Mouse (Mus musculus): ENCODE measurements around the gene Slc19a3. TPM values are rescaled to one million over a fixed set of nuclear protein-coding genes. Genes with fewer than 3 reads are reported as not detected.

The Slc19a3 gene
- polyA plus RNA-seq, 2 experiments, result 0.04 TPM; not detected in 1

DNA sequence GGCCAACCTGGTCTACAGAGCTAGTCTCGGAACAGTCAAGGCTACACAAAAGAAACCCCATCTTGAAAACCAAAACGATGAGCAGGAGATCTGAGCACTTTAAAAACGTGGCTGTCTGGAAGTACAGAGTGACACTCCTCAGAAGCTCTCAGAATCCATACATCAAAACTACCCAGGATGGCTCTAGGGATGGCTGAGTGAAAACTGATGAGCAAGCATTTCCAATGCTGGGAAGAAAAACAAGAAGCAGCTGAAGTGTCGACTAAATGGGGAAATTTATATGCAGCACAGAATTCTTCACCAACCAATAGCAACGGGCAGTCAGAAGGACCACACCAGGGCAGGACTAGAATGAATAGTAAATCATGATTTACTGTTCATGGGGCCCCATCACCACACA, 3.7 kb downstream of the Slc19a3 start:
- H3K9me3 ChIP-seq (ENCODE audit: control insufficient read depth, low read length), result no peaks in the 10 kb centered on the region
- DNase-seq (ENCODE audit: low read depth in 3 of 3, low spot score in 3 of 3), result no peak
- no peak overlapping the region for H3K4me2 ChIP-seq (ENCODE audit: low read depth)
- no peak overlapping the region for H3K27ac ChIP-seq
- no peaks in the 10 kb centered on the region; the same call in 1 of the 2 replicates for H3K27me3 ChIP-seq (ENCODE audit: control insufficient read depth, insufficient read depth, low read length)
- H3K36me3 ChIP-seq (replicated peaks; ENCODE audit: control insufficient read depth, insufficient read depth, low read depth), result no peaks in the 10 kb centered on the region
- ATAC-seq (ENCODE audit: insufficient read depth), result no peak
- H3K4me3 ChIP-seq (ENCODE audit: insufficient read depth in 1 of 2, low read depth in 2 of 2, low read length in 2 of 2), result no peak overlapping the region
- TF ChIP-seq CTCF (IDR thresholded peaks at IDR 0.05; ENCODE audit: low read depth) (no peak), EP300 (IDR thresholded peaks at IDR 0.05; ENCODE audit: low read depth) (no peak)
- 42% methylated on average over 5 of the region's 5 CpGs for WGBS (ENCODE audit: insufficient replicate concordance)
- H3K4me1 ChIP-seq (replicated peaks; ENCODE audit: control insufficient read depth in 2 of 2, insufficient read depth in 2 of 2, low read length in 1 of 2), result no peaks in the 10 kb centered on the region
- H3K9ac ChIP-seq (replicated peaks), result no peak overlapping the region

DNA sequence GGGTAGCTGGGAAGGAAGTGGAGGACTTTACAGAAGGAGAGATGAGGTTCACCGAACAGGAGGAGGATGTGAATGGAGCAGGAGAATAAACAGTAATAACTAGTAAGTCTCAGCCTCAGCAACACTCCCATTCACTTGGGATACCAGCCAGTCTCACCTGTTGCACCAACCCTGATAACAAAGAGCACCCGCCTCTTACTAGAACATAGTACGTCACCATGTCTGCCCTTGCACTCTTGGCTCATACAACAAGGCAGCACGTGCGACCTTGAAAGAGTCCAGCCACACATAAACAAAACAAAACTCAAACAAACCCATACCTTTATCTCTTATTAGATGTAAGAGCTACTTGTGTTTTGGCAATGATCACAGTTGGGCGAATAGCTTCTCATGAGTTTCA, 5.7 kb downstream of the Slc19a3 start:
- TF ChIP-seq EP300 (IDR thresholded peaks at IDR 0.05; ENCODE audit: low read depth), result no peak
- no peak for TF ChIP-seq CTCF (IDR thresholded peaks at IDR 0.05; ENCODE audit: low read depth)
- no peak overlapping the region for H3K27ac ChIP-seq
- DNase-seq (ENCODE audit: low read depth in 3 of 3, low spot score in 3 of 3), result no peak
- no peaks in the 10 kb centered on the region for H3K9me3 ChIP-seq (ENCODE audit: control insufficient read depth, low read length)
- no peaks in the 10 kb centered on the region for H3K27me3 ChIP-seq (ENCODE audit: control insufficient read depth, insufficient read depth, low read length)
- 67% methylated on average over 6 of the region's 6 CpGs for WGBS (ENCODE audit: insufficient replicate concordance)
- no peak overlapping the region for H3K4me2 ChIP-seq (ENCODE audit: low read depth)
- no peaks in the 10 kb centered on the region for H3K4me1 ChIP-seq (replicated peaks; ENCODE audit: control insufficient read depth in 2 of 2, insufficient read depth in 2 of 2, low read length in 1 of 2)
- H3K9ac ChIP-seq (replicated peaks), result no peak overlapping the region
- no peak for ATAC-seq (ENCODE audit: insufficient read depth)
- H3K4me3 ChIP-seq (ENCODE audit: insufficient read depth in 1 of 2, low read depth in 2 of 2, low read length in 2 of 2), result no peak overlapping the region
- no peaks in the 10 kb centered on the region for H3K36me3 ChIP-seq (replicated peaks; ENCODE audit: control insufficient read depth, insufficient read depth, low read depth)

DNA sequence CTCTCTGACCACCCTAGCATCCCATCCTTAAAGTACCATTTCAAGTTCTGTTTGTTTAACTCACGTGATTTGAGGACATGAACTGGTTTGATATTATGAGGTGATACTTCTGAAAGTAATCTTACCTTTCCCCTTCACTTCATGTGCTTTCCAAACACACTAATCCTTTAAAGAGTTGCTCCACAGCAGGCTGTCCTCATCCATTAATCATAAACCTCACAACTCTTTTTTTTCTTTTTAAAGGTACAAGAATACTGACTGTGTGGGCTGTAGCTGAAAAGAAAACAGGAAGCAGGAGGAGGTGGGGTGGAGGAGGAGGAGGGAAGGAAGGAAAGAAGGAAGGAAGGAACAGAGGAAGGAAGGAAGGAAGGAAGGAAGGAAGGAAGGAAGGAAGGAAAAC, 6.3 kb downstream of the Slc19a3 start:
- no peak for TF ChIP-seq EP300 (IDR thresholded peaks at IDR 0.05; ENCODE audit: low read depth)
- TF ChIP-seq CTCF (IDR thresholded peaks at IDR 0.05; ENCODE audit: low read depth), result no peak
- Histone ChIP-seq H3K4me1 (replicated peaks; ENCODE audit: control insufficient read depth in 2 of 2, insufficient read depth in 2 of 2, low read length in 1 of 2) (no peaks in the 10 kb centered on the region), H3K4me2 (ENCODE audit: low read depth) (no peak overlapping the region), H3K36me3 (replicated peaks; ENCODE audit: control insufficient read depth, insufficient read depth, low read depth) (no peaks in the 10 kb centered on the region), H3K27ac (no peak overlapping the region), H3K27me3 (ENCODE audit: control insufficient read depth, insufficient read depth, low read length) (no peaks in the 10 kb centered on the region), H3K9me3 (ENCODE audit: control insufficient read depth, low read length) (no peaks in the 10 kb centered on the region), H3K4me3 (ENCODE audit: insufficient read depth in 1 of 2, low read depth in 2 of 2, low read length in 2 of 2) (no peak overlapping the region), H3K9ac (replicated peaks) (no peak overlapping the region)
- DNase-seq (ENCODE audit: low read depth in 3 of 3, low spot score in 3 of 3) (no peak), ATAC-seq (ENCODE audit: insufficient read depth) (no peak)
- 24% methylated on average over 1 of the region's 1 CpGs for WGBS (ENCODE audit: insufficient replicate concordance)

DNA sequence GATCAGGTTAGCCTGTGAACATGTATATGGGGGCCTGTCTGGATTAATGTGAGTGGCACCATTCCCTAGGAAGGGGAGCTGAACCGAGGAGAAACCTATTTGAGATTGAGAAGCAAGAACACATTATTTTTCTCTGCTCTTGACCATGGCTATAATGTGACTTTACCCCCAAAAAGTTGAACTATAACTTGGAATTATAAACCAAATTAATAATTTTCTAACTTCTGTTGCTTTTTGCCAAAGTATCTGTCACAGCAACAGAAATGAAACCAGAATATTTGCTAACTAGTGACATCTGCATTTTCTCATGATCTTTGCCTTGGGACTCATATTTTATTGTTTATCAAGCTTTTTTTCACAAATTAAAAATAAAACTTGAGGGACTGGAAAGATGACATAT, 21.7 kb downstream of the Slc19a3 start:
- no peaks in the 10 kb centered on the region for H3K27me3 ChIP-seq (ENCODE audit: control insufficient read depth, insufficient read depth, low read length)
- H3K9me3 ChIP-seq (ENCODE audit: control insufficient read depth, low read length), result no peaks in the 10 kb centered on the region
- no peak overlapping the region for H3K4me3 ChIP-seq (ENCODE audit: insufficient read depth in 1 of 2, low read depth in 2 of 2, low read length in 2 of 2)
- ATAC-seq (ENCODE audit: insufficient read depth), result no peak
- no peak overlapping the region for H3K9ac ChIP-seq (replicated peaks)
- H3K27ac ChIP-seq, result no peak overlapping the region
- no peak for DNase-seq (ENCODE audit: low read depth in 3 of 3, low spot score in 3 of 3)
- TF ChIP-seq EP300 (IDR thresholded peaks at IDR 0.05; ENCODE audit: low read depth) (no peak), CTCF (IDR thresholded peaks at IDR 0.05; ENCODE audit: low read depth) (no peak)
- no peaks in the 10 kb centered on the region for H3K36me3 ChIP-seq (replicated peaks; ENCODE audit: control insufficient read depth, insufficient read depth, low read depth)
- no peaks in the 10 kb centered on the region for H3K4me1 ChIP-seq (replicated peaks; ENCODE audit: control insufficient read depth in 2 of 2, insufficient read depth in 2 of 2, low read length in 1 of 2)
- H3K4me2 ChIP-seq (ENCODE audit: low read depth), result no peak overlapping the region
- WGBS (ENCODE audit: insufficient replicate concordance), result 19% methylated on average over 1 of the region's 1 CpGs

DNA sequence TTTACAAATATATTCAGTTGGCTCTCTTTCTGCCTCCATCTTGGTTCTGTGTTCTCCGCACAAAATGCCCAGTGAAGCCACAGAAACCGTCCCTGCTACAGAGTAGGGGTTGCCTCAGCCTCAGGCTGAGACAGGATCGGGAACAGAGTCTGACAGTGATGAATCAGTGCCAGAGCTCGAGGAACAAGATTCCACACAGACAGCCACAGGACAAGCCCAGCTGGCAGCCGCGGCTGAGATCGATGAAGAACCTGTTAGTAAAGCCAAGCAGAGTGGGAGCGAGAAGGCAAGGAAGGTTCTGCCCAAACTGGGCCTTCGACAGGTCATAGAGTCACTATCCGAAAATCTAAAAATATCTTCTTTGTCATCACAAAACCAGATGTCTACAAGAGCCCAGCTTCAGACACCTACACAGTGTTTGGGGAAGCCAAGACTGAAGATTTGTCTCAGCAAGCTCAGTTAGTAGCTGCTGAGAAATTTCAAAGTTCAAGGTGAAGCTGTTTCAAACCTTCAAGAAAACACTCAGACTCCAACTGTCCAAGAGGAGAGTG, 22.8 kb downstream of the Slc19a3 start:
- H3K27ac ChIP-seq, result no peak overlapping the region
- no peak overlapping the region for H3K9ac ChIP-seq (replicated peaks)
- WGBS (ENCODE audit: insufficient replicate concordance), result 65% methylated on average over 10 of the region's 10 CpGs
- ATAC-seq (ENCODE audit: insufficient read depth), result no peak
- H3K27me3 ChIP-seq (ENCODE audit: control insufficient read depth, insufficient read depth, low read length), result no peaks in the 10 kb centered on the region
- no peaks in the 10 kb centered on the region for H3K4me1 ChIP-seq (replicated peaks; ENCODE audit: control insufficient read depth in 2 of 2, insufficient read depth in 2 of 2, low read length in 1 of 2)
- H3K4me3 ChIP-seq (ENCODE audit: insufficient read depth in 1 of 2, low read depth in 2 of 2, low read length in 2 of 2), result no peak overlapping the region
- no peak for TF ChIP-seq EP300 (IDR thresholded peaks at IDR 0.05; ENCODE audit: low read depth)
- no peak for TF ChIP-seq CTCF (IDR thresholded peaks at IDR 0.05; ENCODE audit: low read depth)
- no peak overlapping the region for H3K4me2 ChIP-seq (ENCODE audit: low read depth)
- no peaks in the 10 kb centered on the region for H3K9me3 ChIP-seq (ENCODE audit: control insufficient read depth, low read length)
- no peak for DNase-seq (ENCODE audit: low read depth in 3 of 3, low spot score in 3 of 3)
- no peaks in the 10 kb centered on the region for H3K36me3 ChIP-seq (replicated peaks; ENCODE audit: control insufficient read depth, insufficient read depth, low read depth)

Data from liver, embryonic 14.5 days (tissue).